Mouse (Mus musculus) cerebral cortex, adult 2 months (tissue): ENCODE results near the gene Slc13a5.

ENCODE experiments used
- WGBS: fragments of 180-500 bp; shearing (Covaris S2); methylation state at CpG from one replicate; pipeline ENCODE4 v1.1.7; 2018; 5-methylcytosine and 5-hydroxymethylcytosine counted together

The Slc13a5 gene

GRCm38 (mm10) chr11:72265483-72265882 is 1.5 kb downstream of the Slc13a5 start:
- 28% methylated on average over 11 of the region's 11 CpGs for WGBS

GRCm38 (mm10) chr11:72256441-72256840 is 10.6 kb downstream of the Slc13a5 start:
- WGBS: 88% methylated on average over 2 of the region's 2 CpGs

GRCm38 (mm10) chr11:72255629-72256028 is 11.4 kb downstream of the Slc13a5 start:
- 96% methylated on average over 4 of the region's 4 CpGs for WGBS

DNA sequence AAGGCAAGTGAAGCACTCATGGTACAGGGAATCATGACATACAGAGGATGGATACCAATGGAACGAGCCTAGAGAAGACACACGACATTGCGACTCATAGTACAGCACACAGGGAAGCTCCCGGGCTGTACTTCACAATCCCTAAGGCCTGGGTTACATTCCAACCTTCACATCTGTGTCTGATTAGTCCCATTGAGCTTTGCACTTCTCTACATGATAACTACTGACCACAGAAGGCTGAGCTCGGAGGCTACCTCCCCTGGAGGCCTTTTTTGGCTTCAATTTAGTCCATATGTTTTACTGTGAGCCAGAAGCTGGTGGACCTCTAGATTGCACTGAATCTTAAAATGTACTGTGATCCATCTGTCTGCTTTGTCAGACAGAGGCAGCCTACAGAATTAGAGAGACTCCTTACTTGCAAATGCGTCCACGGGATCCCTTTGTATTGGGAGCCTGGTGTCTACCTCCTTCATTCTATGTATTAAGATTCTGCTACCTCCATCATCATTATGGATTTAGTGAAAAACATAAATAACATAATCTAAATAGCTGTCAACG is 21.7 kb downstream of the Slc13a5 start:
- 58% methylated on average over 8 of the region's 8 CpGs for WGBS

GRCm38 (mm10) chr11:72240062-72240860 is 26.8 kb downstream of the Slc13a5 start:
- WGBS: 73% methylated on average over 4 of the region's 4 CpGs

- WGBS: 56% methylated on average over 5 of the region's 5 CpGs
These were observed 33.0 kb downstream of the Slc13a5 start for GRCm38 (mm10) chr11:72234013-72234412.

DNA sequence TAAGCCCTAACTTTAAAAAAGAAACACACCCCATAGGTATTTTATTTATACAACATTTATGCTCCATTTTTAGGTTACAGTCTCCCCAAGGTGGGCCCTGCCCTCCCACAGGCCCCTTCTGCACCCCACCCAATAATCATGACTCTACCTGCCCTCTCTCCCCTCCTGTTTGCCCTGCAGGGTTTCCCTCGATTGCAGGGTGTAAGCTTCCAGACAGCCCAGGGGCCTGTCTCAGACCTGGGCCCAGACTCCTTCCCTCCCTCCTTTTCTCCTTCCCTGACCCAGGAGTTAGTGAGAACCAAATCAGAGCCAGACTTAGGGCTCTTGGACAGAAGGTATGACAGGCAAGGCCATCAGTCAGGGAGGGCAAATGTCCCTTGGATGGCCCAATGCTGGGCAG is 34.0 kb downstream of the Slc13a5 start:
- WGBS: 76% methylated on average over 1 of the region's 1 CpGs

GRCm38 (mm10) chr11:72232068-72232467 is 35.0 kb downstream of the Slc13a5 start:
- WGBS: 91% methylated on average over 7 of the region's 7 CpGs

DNA sequence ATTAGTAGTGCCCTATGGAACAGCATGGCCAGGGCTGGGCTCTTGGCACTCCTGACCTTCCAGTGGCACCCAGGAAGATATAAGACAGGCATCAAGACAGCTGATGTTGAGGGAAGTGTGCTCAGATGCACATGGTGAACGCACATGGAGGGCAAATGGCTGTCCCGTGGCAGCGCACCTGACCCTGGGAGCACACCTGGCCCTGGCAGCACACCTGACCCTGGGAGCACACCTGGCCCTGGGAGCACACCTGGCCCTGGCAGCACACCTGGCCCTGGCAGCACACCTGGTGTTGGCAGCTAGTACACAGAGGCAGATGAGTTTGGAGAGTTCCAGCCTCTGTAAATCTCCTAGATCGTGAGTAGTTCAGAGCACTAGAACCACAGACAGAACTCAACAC is 38.5 kb downstream of the Slc13a5 start:
- WGBS: 90% methylated on average over 4 of the region's 4 CpGs

DNA sequence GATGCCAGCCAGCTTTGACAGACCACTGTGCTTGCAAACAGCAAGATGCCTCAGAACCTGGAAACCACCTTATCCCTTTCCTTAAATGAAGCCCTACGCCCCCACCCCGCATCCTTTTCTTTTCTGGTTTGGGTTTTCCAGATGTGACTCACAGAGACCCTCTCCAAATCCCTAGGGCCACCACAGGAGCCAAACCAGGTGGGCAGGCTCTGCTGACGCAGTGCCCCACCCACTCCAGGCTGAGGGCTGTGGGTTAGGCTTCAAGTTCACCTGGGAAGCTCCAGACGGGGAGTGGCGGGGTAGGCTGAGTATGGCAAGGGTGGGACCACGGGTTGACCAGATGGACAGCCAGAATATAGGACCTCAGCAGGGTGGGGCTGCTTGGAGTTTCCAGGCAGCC is 40.1 kb downstream of the Slc13a5 start:
- WGBS: 88% methylated on average over 6 of the region's 6 CpGs

DNA sequence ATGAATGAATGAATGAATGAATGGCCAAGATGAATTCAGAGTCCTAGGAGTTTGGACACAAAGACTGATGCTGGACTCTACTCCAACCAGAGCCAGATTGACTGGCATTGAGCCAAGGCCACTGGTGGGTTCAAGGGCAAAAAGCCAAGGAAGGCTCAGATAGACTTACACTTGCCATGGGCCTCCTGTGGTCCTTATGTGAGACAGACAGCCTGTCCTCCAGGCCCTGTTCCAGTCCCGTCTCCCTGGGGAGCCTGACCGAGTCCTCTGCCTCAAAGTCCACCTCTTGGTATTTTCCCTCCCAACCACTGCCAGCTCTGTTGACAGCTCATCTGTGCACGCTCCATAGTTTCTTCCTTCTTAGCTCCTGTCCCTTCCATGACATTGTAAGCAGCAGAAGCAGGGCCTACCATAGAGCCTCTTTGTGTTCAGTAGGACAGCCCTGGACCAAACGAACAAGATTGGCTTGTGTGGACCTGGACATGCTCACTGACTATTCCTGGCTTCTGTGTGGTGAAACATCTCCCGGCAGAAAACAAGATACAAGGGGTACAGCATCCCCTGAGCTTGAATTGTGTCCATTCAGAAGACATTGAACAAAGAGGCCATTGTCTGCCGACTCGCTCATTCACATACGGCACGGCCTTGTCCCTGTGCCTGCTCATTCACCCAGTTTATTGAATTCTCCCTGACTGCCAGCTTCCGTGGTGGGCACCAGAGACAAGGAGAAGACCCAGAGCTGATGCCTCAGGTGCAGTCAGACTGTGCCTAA is 40.8 kb downstream of the Slc13a5 start:
- 69% methylated on average over 10 of the region's 10 CpGs for WGBS

GRCm38 (mm10) chr11:72224865-72225264 is 42.2 kb downstream of the Slc13a5 start:
- 10% methylated on average over 5 of the region's 5 CpGs for WGBS

DNA sequence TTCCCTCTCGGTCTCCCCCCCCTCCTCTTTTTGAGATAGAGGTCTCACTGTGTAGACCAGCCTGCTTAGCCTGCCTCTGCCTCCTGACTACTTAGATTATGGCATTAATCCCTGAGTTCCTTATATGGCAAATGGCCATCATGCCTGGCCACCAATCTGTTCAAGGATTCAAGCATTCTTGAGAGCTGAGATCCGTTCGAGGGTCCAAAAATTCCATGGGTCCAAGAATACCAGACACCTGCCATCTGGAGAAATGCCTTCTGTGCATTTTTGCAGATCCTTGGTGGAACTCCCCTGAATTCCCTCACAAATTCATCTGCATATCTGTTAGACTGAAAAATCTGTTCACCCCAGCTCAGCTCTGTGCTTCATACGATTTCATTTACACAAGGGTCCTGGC is 43.6 kb downstream of the Slc13a5 start:
- WGBS: 54% methylated on average over 4 of the region's 4 CpGs

DNA sequence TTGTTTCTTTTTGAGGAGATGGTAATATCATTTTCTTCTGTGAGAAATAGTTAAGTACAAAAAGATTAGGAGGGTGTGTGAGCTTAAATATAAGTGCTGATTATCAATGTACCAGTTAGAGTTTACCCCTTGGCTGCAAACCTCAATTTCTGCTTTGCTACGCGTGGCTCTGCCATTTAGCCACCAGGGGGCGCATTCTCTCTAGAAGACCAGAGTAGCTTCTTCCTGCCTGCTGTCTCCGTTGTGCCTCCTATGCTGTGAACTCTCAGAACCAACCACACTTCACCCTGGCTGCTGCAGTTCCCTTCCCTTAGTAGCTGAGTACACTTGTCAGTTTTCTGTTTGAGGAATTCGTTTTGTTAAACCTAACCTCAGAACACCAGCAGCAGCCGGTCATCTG is 45.7 kb downstream of the Slc13a5 start:
- WGBS: 18% methylated on average over 6 of the region's 6 CpGs

GRCm38 (mm10) chr11:72217116-72217515 is 49.9 kb downstream of the Slc13a5 start:
- WGBS: 49% methylated on average over 5 of the region's 5 CpGs

DNA sequence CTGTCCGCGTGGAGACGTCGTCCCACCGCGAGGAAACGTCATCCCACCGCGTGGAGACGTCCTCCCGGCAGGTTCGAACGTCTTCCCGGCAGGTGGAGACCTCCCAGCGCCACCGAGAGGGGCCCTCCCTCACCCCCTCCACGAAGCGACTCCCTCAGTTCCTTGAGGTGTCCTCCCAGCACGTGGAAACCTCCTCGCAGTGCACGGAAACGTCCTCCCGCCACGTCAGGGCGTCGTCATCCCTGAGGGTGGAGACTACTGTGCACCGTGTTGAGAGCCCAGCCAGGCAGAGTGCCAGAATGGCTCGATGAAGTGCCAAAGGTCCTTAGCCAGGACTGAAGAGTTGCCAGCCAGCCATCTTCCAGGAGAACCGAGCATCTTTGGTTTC is 51.6 kb downstream of the Slc13a5 start, which contains the start of gene Med31:
Gene Med31, minus strand, starts transcription at position 183 of the 388 bp plus-strand sequence.
- WGBS: 1% methylated on average over 29 of the region's 29 CpGs

DNA sequence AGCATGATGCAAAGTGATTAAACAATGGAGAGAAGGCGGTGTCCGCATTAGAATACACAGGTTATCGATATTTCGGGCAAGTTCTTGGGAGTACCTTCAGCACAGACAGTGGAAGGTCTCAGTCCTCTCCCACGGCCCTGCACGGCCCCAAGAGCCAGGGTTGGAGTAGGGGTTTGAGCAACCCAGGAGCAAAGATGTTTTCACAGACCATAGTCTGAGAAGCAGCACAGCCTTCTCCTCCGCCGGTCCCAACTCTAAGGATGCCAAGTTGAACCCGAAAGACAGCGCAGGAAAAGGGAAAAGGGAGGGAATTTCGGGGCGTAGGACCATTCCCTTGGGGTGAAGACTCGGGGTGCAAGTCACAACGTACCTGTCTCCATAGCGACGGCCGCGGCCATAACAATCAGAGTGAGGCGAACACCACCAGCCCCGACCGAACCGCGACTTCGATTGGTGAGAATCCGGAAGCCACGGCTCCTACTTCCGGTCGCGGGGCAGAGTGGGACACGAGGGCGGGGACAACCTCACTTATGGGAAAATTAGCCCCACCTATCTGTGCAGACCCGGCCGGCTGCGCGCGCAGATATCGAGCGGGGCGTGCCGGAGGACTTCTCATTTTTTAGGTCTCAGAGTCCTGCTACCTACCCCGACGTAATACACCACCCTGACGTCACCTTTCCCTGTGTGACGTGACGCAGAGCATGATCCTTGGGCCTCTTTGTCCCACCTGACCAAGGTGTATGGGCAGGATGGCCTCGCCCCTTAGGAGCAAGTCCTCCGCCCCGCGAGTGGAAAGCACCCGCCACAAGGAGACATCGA is 52.2 kb downstream of the Slc13a5 start:
- WGBS: under 1% methylated on average over 51 of the region's 51 CpGs

DNA sequence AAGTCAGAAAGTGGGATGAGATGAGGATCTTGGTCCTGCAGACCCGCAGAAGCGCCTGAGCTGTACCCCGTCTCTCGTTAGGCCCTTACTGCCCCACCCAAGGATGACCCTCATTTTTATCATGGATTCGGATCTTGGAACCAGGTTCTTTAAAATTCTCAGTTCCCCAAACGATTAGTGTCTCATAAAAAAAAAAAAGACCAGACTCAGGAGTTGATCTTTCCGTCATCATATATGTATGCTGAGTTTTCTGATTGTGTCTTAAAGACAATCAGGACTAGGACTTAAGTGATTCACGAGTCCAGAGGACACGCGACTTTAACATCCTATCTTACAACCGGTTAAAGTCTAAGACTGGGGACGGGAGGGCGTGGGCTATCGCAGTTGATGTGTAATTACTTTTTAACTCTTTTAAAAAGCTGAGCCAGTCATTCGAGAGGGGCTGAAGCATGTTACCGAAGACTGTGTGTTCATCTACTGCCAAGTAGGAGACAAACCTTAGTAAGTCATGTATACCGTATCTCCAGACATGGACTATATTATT is 59.1 kb downstream of the Slc13a5 start:
- 6% methylated on average over 17 of the region's 17 CpGs for WGBS

GRCm38 (mm10) chr11:72207204-72207833 is 59.7 kb downstream of the Slc13a5 start, which contains the start of the genes 4933427D14Rik and Txndc17:
TSS of gene 4933427D14Rik (minus strand) at chr11:72207459.
TSS of gene Txndc17 (plus strand) at chr11:72207547.
- under 1% methylated on average over 42 of the region's 42 CpGs for WGBS

DNA sequence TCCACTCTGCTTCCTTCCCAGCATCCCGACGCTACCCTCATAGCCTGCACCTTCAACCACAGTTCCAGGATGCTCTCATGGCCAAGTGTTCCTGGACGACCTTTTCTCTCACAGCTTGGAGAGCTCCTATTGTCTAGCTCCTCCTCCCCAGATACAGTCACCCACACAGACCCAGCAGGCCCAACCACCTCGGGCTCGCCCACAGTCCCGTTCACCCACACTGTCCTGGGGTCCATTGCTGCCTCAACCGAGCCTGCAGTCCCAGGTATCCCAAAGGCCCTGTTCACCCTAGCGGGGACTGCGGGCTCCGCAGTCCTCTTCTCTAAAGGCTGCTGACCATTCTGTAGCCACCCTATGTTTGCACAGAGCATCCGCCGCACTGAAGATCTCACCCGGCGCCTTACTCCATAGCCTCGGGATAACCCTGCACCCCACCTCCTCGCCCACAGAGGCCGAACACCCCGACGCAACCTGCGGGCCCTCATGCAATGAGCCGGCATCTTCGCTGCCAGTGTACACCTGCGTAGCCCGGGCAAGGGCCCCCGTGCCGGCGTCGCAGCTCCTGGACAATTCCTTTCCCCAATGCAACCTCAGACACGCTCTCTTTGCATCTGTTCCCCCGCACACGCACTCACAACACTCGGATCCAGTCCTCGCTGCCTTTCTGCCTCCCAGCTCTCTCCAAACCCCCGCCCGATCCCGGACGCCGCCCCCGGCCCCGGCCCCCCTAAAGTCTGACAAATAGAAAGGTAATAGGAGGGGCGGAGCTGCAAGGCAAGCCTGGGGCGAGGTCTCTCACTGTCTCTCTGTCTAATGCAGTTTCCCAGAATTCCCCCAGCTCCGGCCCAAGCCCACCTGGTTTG is 60.5 kb downstream of the Slc13a5 start, which contains the start of gene Gm43951:
Gene Gm43951, minus strand, starts transcription at position 500 of the 863 bp plus-strand sequence.
- WGBS: under 1% methylated on average over 43 of the region's 43 CpGs
